19 mouse cellular contexts compared by ENCODE assay signal in genomic region chr17:87517258-87517657, GRCm38 (mm10).
A peak's percentile ranks its signal among the peaks of the same experiment; 100 is the strongest.
DNase-seq lines count a peak whose midpoint lies in the region; ATAC-seq and TF ChIP-seq lines count a peak whose summit lies in the region.
"Had no signal": no experiment of that assay in that cellular context is flagged by ENCODE, and none has a peak within 500 bp of the region (broad histone marks: within the 10 kb centered on the region; RNA-seq: fewer than 3 reads in every experiment).

No protein-coding gene starts in this region.

- 0 out of 2 replicates have a peak overlapping the region, but pooled peaks have one; percentile 15 for H3K9ac ChIP-seq in embryonic facial prominence, embryonic 12.5 days
- 0 out of 2 replicates have a peak overlapping the region, but pooled peaks have one; percentile 38 for H3K9ac ChIP-seq in heart, embryonic 12.5 days
- H3K9ac ChIP-seq in intestine, embryonic 15.5 days, result no peak overlapping the region
- H3K9ac ChIP-seq in intestine, postnatal 0 days (ENCODE audit: low read depth, low read length), result no peak overlapping the region
- H3K9ac ChIP-seq in liver, embryonic 11.5 days (ENCODE audit: low read depth, low read length), result no peak overlapping the region
- no peak overlapping the region for H3K9ac ChIP-seq in liver, embryonic 12.5 days
- H3K9ac ChIP-seq: hindbrain, embryonic 13.5 days; limb, embryonic 13.5 days; midbrain, embryonic 15.5 days; stomach, embryonic 15.5 days had no signal

- peaks cover 16% of the 10 kb centered on the region for H3K4me1 ChIP-seq in embryonic facial prominence, embryonic 12.5 days
- H3K4me1 ChIP-seq in embryonic facial prominence, embryonic 10.5 days, result peaks cover 53% of the 10 kb centered on the region
- H3K4me1 ChIP-seq in heart, embryonic 12.5 days (replicated peaks), result peaks cover 51% of the 10 kb centered on the region
- peaks cover 31% of the 10 kb centered on the region for H3K4me1 ChIP-seq in intestine, embryonic 15.5 days (replicated peaks)
- peaks cover 10% of the 10 kb centered on the region; the same call in 1 of the 2 replicates for H3K4me1 ChIP-seq in intestine, postnatal 0 days (replicated peaks; ENCODE audit: control insufficient read depth, insufficient read depth, low read length)
- H3K4me1 ChIP-seq in liver, embryonic 11.5 days (replicated peaks; ENCODE audit: control insufficient read depth, insufficient read depth, low read length), result peaks cover 49% of the 10 kb centered on the region
- peaks cover 55% of the 10 kb centered on the region for H3K4me1 ChIP-seq in liver, embryonic 12.5 days

- DNase-seq in embryonic facial prominence, embryonic 10.5 days (ENCODE audit: low spot score), result no peak
- no peak for DNase-seq in heart, adult 18-20 months
- DNase-seq in liver, embryonic 11.5 days (ENCODE audit: low spot score), result no peak
- DNase-seq: adrenal gland, adult 2 months; cerebellum, adult 2 months; cerebellum, postnatal 36 days; lung, adult 18-20 months; lung, postnatal 14 days; right cerebral cortex, postnatal 14 days had no signal

- TF ChIP-seq CTCF in intestine, postnatal 0 days (IDR thresholded peaks at IDR 0.05; ENCODE audit: low read depth), result no peak

- no peaks in the 10 kb centered on the region for H3K27me3 ChIP-seq in embryonic facial prominence, embryonic 12.5 days
- peaks cover 6% of the 10 kb centered on the region for H3K27me3 ChIP-seq in embryonic facial prominence, embryonic 10.5 days (replicated peaks; ENCODE audit: low read depth, poor library complexity, severe bottlenecking)
- no peaks in the 10 kb centered on the region for H3K27me3 ChIP-seq in heart, embryonic 12.5 days (replicated peaks)
- H3K27me3 ChIP-seq in intestine, embryonic 15.5 days (replicated peaks), result no peaks in the 10 kb centered on the region
- no peaks in the 10 kb centered on the region for H3K27me3 ChIP-seq in intestine, postnatal 0 days (replicated peaks; ENCODE audit: control insufficient read depth, insufficient read depth, low read length)
- H3K27me3 ChIP-seq in liver, embryonic 11.5 days (replicated peaks; ENCODE audit: control insufficient read depth, insufficient read depth, low read length), result no peaks in the 10 kb centered on the region
- peaks cover 15% of the 10 kb centered on the region; the same call in 1 of the 2 replicates for H3K27me3 ChIP-seq in liver, embryonic 12.5 days (replicated peaks)
- H3K27me3 ChIP-seq: hindbrain, embryonic 13.5 days; midbrain, embryonic 15.5 days; stomach, embryonic 15.5 days had no signal

- no peak overlapping the region for H3K4me3 ChIP-seq in embryonic facial prominence, embryonic 12.5 days
- H3K4me3 ChIP-seq in embryonic facial prominence, embryonic 10.5 days, result no peak overlapping the region
- H3K4me3 ChIP-seq in heart, embryonic 12.5 days, result peak overlapping the region; percentile 16; the same call in 1 of the 2 replicates
- H3K4me3 ChIP-seq in intestine, embryonic 15.5 days (replicated peaks), result no peak overlapping the region
- no peak overlapping the region for H3K4me3 ChIP-seq in intestine, postnatal 0 days (ENCODE audit: low read depth, low read length)
- no peak overlapping the region for H3K4me3 ChIP-seq in liver, embryonic 11.5 days (ENCODE audit: low read depth, low read length)
- no peak overlapping the region for H3K4me3 ChIP-seq in liver, embryonic 12.5 days
- H3K4me3 ChIP-seq: hindbrain, embryonic 13.5 days; limb, embryonic 13.5 days; midbrain, embryonic 15.5 days; myocyte; stomach, embryonic 15.5 days had no signal

- WGBS in embryonic facial prominence, embryonic 12.5 days, result 46% methylated on average over 9 of the region's 9 CpGs
- 59% methylated on average over 9 of the region's 9 CpGs for WGBS in embryonic facial prominence, embryonic 10.5 days
- WGBS in heart, embryonic 12.5 days, result 16% methylated on average over 9 of the region's 9 CpGs
- WGBS in intestine, embryonic 15.5 days, result 41% methylated on average over 9 of the region's 9 CpGs
- 36% methylated on average over 9 of the region's 9 CpGs for WGBS in intestine, postnatal 0 days
- WGBS in liver, embryonic 11.5 days, result 36% methylated on average over 9 of the region's 9 CpGs
- WGBS in liver, embryonic 12.5 days (ENCODE audit: insufficient replicate concordance), result 41% methylated on average over 9 of the region's 9 CpGs

- H3K4me2 ChIP-seq in embryonic facial prominence, embryonic 12.5 days (replicated peaks), result no peak overlapping the region
- H3K4me2 ChIP-seq in heart, embryonic 12.5 days, result peak overlapping the region; percentile 53
- H3K4me2 ChIP-seq in intestine, embryonic 15.5 days (replicated peaks), result no peak overlapping the region
- no peak overlapping the region for H3K4me2 ChIP-seq in intestine, postnatal 0 days (replicated peaks; ENCODE audit: low read depth)
- H3K4me2 ChIP-seq in liver, embryonic 11.5 days, result peak overlapping the region; percentile 31
- no peak overlapping the region for H3K4me2 ChIP-seq in liver, embryonic 12.5 days
- H3K4me2 ChIP-seq: hindbrain, embryonic 13.5 days; limb, embryonic 13.5 days; midbrain, embryonic 15.5 days; stomach, embryonic 15.5 days had no signal

- ATAC-seq in embryonic facial prominence, embryonic 12.5 days (ENCODE audit: insufficient number of reproducible peaks, insufficient read depth, low FRiP score, low TSS enrichment), result no peak
- peak; percentile 58 for ATAC-seq in heart, embryonic 12.5 days (ENCODE audit: insufficient number of reproducible peaks, low FRiP score)
- peak; percentile 2; the same call in 1 of the 2 replicates for ATAC-seq in intestine, embryonic 15.5 days
- ATAC-seq in intestine, postnatal 0 days, result no peak
- no peak for ATAC-seq in liver, embryonic 11.5 days (replicated peaks; ENCODE audit: low FRiP score)
- ATAC-seq in liver, embryonic 12.5 days, result no peak
- ATAC-seq: midbrain, embryonic 15.5 days had no signal

- H3K27ac ChIP-seq in embryonic facial prominence, embryonic 12.5 days, result no peak overlapping the region
- no peak overlapping the region; the same call in 1 of the 2 replicates for H3K27ac ChIP-seq in embryonic facial prominence, embryonic 10.5 days (replicated peaks)
- H3K27ac ChIP-seq in heart, embryonic 12.5 days (ENCODE audit: poor library complexity, severe bottlenecking), result peak overlapping the region; percentile 31
- H3K27ac ChIP-seq in intestine, embryonic 15.5 days, result no peak overlapping the region
- no peak overlapping the region for H3K27ac ChIP-seq in intestine, postnatal 0 days (ENCODE audit: low read depth, low read length)
- no peak overlapping the region for H3K27ac ChIP-seq in liver, embryonic 11.5 days (ENCODE audit: low read depth, low read length)
- H3K27ac ChIP-seq in liver, embryonic 12.5 days, result no peak overlapping the region
- H3K27ac ChIP-seq: hindbrain, embryonic 13.5 days; limb, embryonic 13.5 days; midbrain, embryonic 15.5 days; stomach, embryonic 15.5 days had no signal

- H3K36me3 ChIP-seq in embryonic facial prominence, embryonic 12.5 days, result no peaks in the 10 kb centered on the region
- no peaks in the 10 kb centered on the region for H3K36me3 ChIP-seq in embryonic facial prominence, embryonic 10.5 days (replicated peaks)
- H3K36me3 ChIP-seq in heart, embryonic 12.5 days, result no peaks in the 10 kb centered on the region
- H3K36me3 ChIP-seq in intestine, embryonic 15.5 days, result no peaks in the 10 kb centered on the region
- H3K36me3 ChIP-seq in intestine, postnatal 0 days (ENCODE audit: control insufficient read depth, insufficient read depth), result no peaks in the 10 kb centered on the region
- no peaks in the 10 kb centered on the region for H3K36me3 ChIP-seq in liver, embryonic 11.5 days (ENCODE audit: control insufficient read depth, insufficient read depth, low read length)
- H3K36me3 ChIP-seq in liver, embryonic 12.5 days, result no peaks in the 10 kb centered on the region
- H3K36me3 ChIP-seq: hindbrain, embryonic 13.5 days; limb, embryonic 13.5 days; midbrain, embryonic 15.5 days; stomach, embryonic 15.5 days had no signal

- no peaks in the 10 kb centered on the region for H3K9me3 ChIP-seq in embryonic facial prominence, embryonic 12.5 days
- H3K9me3 ChIP-seq in embryonic facial prominence, embryonic 10.5 days, result no peaks in the 10 kb centered on the region
- no peaks in the 10 kb centered on the region for H3K9me3 ChIP-seq in heart, embryonic 12.5 days (replicated peaks)
- no peaks in the 10 kb centered on the region for H3K9me3 ChIP-seq in intestine, embryonic 15.5 days
- H3K9me3 ChIP-seq in intestine, postnatal 0 days (ENCODE audit: control insufficient read depth), result no peaks in the 10 kb centered on the region
- H3K9me3 ChIP-seq in liver, embryonic 11.5 days (ENCODE audit: control insufficient read depth, low read length), result no peaks in the 10 kb centered on the region
- no peaks in the 10 kb centered on the region for H3K9me3 ChIP-seq in liver, embryonic 12.5 days (replicated peaks)
- H3K9me3 ChIP-seq: hindbrain, embryonic 13.5 days; limb, embryonic 13.5 days; midbrain, embryonic 15.5 days; stomach, embryonic 15.5 days had no signal

Comparison
In these comparisons a context has a peak if more than half of its experiments do, and no peak if none do; other contexts are left out.
1. ATAC-seq: peak in heart, embryonic 12.5 days (single experiment) and intestine, embryonic 15.5 days (single experiment); none in embryonic facial prominence, embryonic 12.5 days (single experiment), intestine, postnatal 0 days (single experiment), liver, embryonic 11.5 days (single experiment) and liver, embryonic 12.5 days (single experiment).
2. H3K4me2 ChIP-seq: peak in heart, embryonic 12.5 days (single experiment) and liver, embryonic 11.5 days (single experiment); none in embryonic facial prominence, embryonic 12.5 days (single experiment), intestine, embryonic 15.5 days (single experiment), intestine, postnatal 0 days (single experiment) and liver, embryonic 12.5 days (single experiment).
3. H3K9ac ChIP-seq: peak in embryonic facial prominence, embryonic 12.5 days (single experiment) and heart, embryonic 12.5 days (single experiment); none in intestine, embryonic 15.5 days (single experiment), intestine, postnatal 0 days (single experiment), liver, embryonic 11.5 days (single experiment) and liver, embryonic 12.5 days (single experiment).